Mouse (Mus musculus) liver, embryonic 15.5 days (tissue): Measurements from ENCODE around the gene Map3k6. TPM values are rescaled to one million over a fixed set of nuclear protein-coding genes. Genes with fewer than 3 reads are reported as not detected.

Source experiments
- ATAC-seq: fragments of 200-750 bp; cut with Nextera tagmentation; 2 replicates; pipeline ENCODE4 v1.8.0; 2017; ENCODE audit warnings: moderate number of reproducible peaks, mild to moderate bottlenecking, moderate library complexity; ENCODE audit not compliant: insufficient read depth
- H3K27ac ChIP-seq: fragments of 300-500 bp; sonication (generic); replicated peaks from 2 replicates; pipeline ENCODE4 v1.5.1; 2015; ENCODE audit warnings: mild to moderate bottlenecking, inconsistent platforms
- H3K27me3 ChIP-seq: fragments of 300-500 bp; sonication (generic); 2 replicates; pipeline ENCODE4 v1.6.1; 2015; ENCODE audit warnings: mild to moderate bottlenecking, inconsistent platforms
- H3K36me3 ChIP-seq: fragments of 300-500 bp; sonication (generic); replicated peaks from 2 replicates; pipeline ENCODE4 v1.6.1; 2015; ENCODE audit warnings: moderate library complexity, mild to moderate bottlenecking, inconsistent platforms
- H3K4me1 ChIP-seq: fragments of 300-500 bp; sonication (generic); replicated peaks from 2 replicates; pipeline ENCODE4 v1.6.1; 2015; ENCODE audit warnings: inconsistent platforms
- H3K4me2 ChIP-seq: fragments of 300-500 bp; sonication (generic); 2 replicates; pipeline ENCODE4 v1.6.1; 2015; ENCODE audit warnings: moderate library complexity, mild to moderate bottlenecking, inconsistent platforms
- H3K4me3 ChIP-seq: fragments of 300-500 bp; sonication (generic); replicated peaks from 2 replicates; pipeline ENCODE4 v1.5.1; 2015; ENCODE audit warnings: mild to moderate bottlenecking, inconsistent platforms
- H3K9ac ChIP-seq: fragments of 300-500 bp; sonication (generic); 2 replicates; pipeline ENCODE4 v1.6.1; 2015; ENCODE audit warnings: moderate library complexity, mild to moderate bottlenecking, inconsistent platforms
- H3K9me3 ChIP-seq: fragments of 300-500 bp; sonication (generic); replicated peaks from 2 replicates; pipeline ENCODE4 v1.6.1; 2016; ENCODE audit warnings: inconsistent platforms
- WGBS: fragments of 180-500 bp; shearing (Covaris S2); methylation state at CpG from one replicate; pipeline ENCODE4 v1.1.7; 2015; ENCODE audit warnings: mixed read lengths; ENCODE audit not compliant: insufficient replicate concordance; 5-methylcytosine and 5-hydroxymethylcytosine counted together
- polyA plus RNA-seq: library from polyadenylated mRNA; unstranded; fragments of >200 nt; fragmentation: Nextera tagmentation; extraction: Ambion mirVana; gene quantifications from 2 replicates; pipeline ENCODE4 v1.2.1, GENCODE M21; 2015

Map3k6 gene
- polyA plus RNA-seq, 1 experiment from 2014 or later, result 2.0 TPM

- peaks cover 1% of the 10 kb centered on the region; the same call in 1 of the 2 replicates for H3K36me3 ChIP-seq
- no peaks in the 10 kb centered on the region for H3K9me3 ChIP-seq
- ATAC-seq, result no peak
- H3K4me2 ChIP-seq, result no peak overlapping the region
- no peak overlapping the region for H3K9ac ChIP-seq
- H3K4me3 ChIP-seq, result no peak overlapping the region
- 74% methylated on average over 3 of the region's 3 CpGs for WGBS
- H3K27me3 ChIP-seq, result 0 out of 2 replicates have a peak, but pooled peaks cover 4% of the 10 kb centered on the region
- H3K4me1 ChIP-seq, result peaks cover 41% of the 10 kb centered on the region
- no peak overlapping the region for H3K27ac ChIP-seq
Measured at GRCm38 (mm10) chr4:133202254-133202653, 38.4 kb upstream of the Map3k6 start.

- no peak for ATAC-seq
- Histone ChIP-seq H3K9ac (no peak overlapping the region), H3K4me2 (no peak overlapping the region), H3K27me3 (peaks cover 16% of the 10 kb centered on the region), H3K4me3 (no peak overlapping the region), H3K4me1 (peaks cover 29% of the 10 kb centered on the region), H3K9me3 (no peaks in the 10 kb centered on the region), H3K27ac (no peak overlapping the region), H3K36me3 (no peaks in the 10 kb centered on the region)
- 51% methylated on average over 3 of the region's 3 CpGs for WGBS
Measured at GRCm38 (mm10) chr4:133203591-133203990, 37.0 kb upstream of the Map3k6 start.

DNA sequence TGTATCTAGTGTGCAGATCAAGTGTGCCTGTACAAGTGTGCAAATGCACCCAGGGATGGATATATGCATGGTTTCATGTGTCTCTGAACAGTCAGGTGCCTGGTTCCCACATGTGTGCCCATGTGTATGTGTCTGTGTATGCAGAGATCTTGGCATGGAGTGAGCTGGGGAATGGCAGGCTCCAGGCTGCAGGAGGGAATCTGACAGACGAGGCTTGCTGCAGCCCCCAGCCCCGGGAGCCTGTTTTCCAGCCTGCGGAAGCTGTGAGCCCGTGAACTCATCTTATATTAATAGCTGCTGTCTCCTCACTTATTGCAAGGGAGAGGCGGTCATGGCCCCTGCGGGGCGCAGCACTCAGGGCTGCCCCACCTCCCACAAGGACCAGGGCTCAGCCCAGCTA, 36.2 kb upstream of the Map3k6 start:
- ATAC-seq, result no peak
- peaks cover 23% of the 10 kb centered on the region for H3K4me1 ChIP-seq
- H3K4me2 ChIP-seq, result no peak overlapping the region
- no peak overlapping the region for H3K9ac ChIP-seq
- H3K27me3 ChIP-seq, result peaks cover 24% of the 10 kb centered on the region
- no peak overlapping the region for H3K27ac ChIP-seq
- H3K4me3 ChIP-seq, result no peak overlapping the region
- no peaks in the 10 kb centered on the region for H3K36me3 ChIP-seq
- WGBS, result 56% methylated on average over 7 of the region's 7 CpGs
- no peaks in the 10 kb centered on the region for H3K9me3 ChIP-seq

GRCm38 (mm10) chr4:133209366-133209765, 31.3 kb upstream of the Map3k6 start:
- 4% methylated on average over 11 of the region's 11 CpGs for WGBS
- no peaks in the 10 kb centered on the region for H3K9me3 ChIP-seq
- ATAC-seq, result no peak

DNA sequence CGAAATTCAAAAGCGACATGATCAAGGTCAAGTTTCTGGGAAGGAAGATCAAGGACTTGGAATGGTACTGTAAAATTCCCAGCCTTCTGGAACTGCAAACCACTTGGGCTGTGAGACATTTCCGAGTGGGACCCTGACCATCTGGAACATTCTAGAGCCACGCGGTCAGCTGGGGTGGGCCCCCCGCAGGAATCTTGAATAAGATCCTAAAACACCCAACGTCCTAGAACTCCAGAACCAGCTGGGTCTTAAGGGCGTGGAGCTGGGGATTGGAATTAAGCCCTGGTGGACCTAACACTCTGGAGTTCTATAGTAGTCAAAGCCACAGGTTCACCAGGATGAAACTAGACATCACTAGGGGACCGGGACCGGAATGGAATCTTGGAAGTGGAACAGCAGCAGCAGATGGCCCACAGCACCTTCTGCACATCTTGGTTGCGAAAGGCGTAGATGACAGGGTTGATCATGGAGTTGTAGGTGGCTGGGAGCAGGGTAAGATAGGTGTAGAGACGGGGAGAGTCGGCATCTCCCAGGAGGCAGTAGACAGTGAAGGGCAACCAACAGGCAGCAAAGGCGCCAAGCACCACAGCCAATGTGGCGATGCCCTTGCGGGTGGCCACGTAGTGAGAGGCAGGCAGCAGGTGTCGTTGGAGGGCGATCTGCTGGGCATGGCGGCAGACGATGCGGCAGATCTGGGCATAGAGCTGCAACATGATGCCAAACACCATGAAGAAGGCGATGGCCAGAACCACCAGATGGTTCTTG, 30.4 kb upstream of the Map3k6 start:
- H3K9ac ChIP-seq, result no peak overlapping the region
- no peak overlapping the region for H3K4me2 ChIP-seq
- H3K4me1 ChIP-seq, result peaks cover 19% of the 10 kb centered on the region
- ATAC-seq, result no peak
- H3K4me3 ChIP-seq, result no peak overlapping the region
- H3K27ac ChIP-seq, result no peak overlapping the region
- no peaks in the 10 kb centered on the region for H3K9me3 ChIP-seq
- H3K36me3 ChIP-seq, result no peaks in the 10 kb centered on the region
- peaks cover 78% of the 10 kb centered on the region for H3K27me3 ChIP-seq
- 84% methylated on average over 24 of the region's 24 CpGs for WGBS

More at GRCm38 (mm10) chr4:133209366-133209765, 31.3 kb upstream of the Map3k6 start:
- H3K4me2 ChIP-seq, result no peak overlapping the region
- H3K27ac ChIP-seq, result no peak overlapping the region
- no peak overlapping the region for H3K4me3 ChIP-seq
- H3K36me3 ChIP-seq, result no peaks in the 10 kb centered on the region
- H3K4me1 ChIP-seq, result peaks cover 21% of the 10 kb centered on the region
- peaks cover 72% of the 10 kb centered on the region for H3K27me3 ChIP-seq
- H3K9ac ChIP-seq, result no peak overlapping the region

GRCm38 (mm10) chr4:133210788-133211390, 29.7 kb upstream of the Map3k6 start:
- H3K27ac ChIP-seq, result no peak overlapping the region
- H3K4me1 ChIP-seq, result peaks cover 19% of the 10 kb centered on the region
- no peaks in the 10 kb centered on the region for H3K9me3 ChIP-seq
- H3K27me3 ChIP-seq, result peaks cover 85% of the 10 kb centered on the region
- no peak for ATAC-seq
- H3K4me3 ChIP-seq, result no peak overlapping the region
- no peak overlapping the region for H3K9ac ChIP-seq
- no peak overlapping the region; the same call in 1 of the 2 replicates for H3K4me2 ChIP-seq
- no peaks in the 10 kb centered on the region for H3K36me3 ChIP-seq
- 82% methylated on average over 19 of the region's 19 CpGs for WGBS

GRCm38 (mm10) chr4:133211751-133212561, 28.7 kb upstream of the Map3k6 start, which contains the start of the genes Cd164l2 and Gpr3:
Cd164l2 (plus strand) TSS chr4:133212131.
Gpr3 (minus strand) TSS chr4:133212536.
- Histone ChIP-seq H3K4me3 (peak within 1 kb of the TSS; percentile 62), H3K27me3 (peaks cover 85% of the 10 kb centered on the region), H3K4me1 (peaks cover 19% of the 10 kb centered on the region), H3K4me2 (peak within 1 kb of the TSS; percentile 88), H3K9me3 (no peaks in the 10 kb centered on the region), H3K9ac (0 out of 2 replicates have a peak within 1 kb of the TSS, but pooled peaks have one; percentile 11), H3K27ac (no peak within 1 kb of the TSS), H3K36me3 (no peaks in the 10 kb centered on the region)
- 4% methylated on average over 50 of the region's 52 CpGs for WGBS
- no peak for ATAC-seq

DNA sequence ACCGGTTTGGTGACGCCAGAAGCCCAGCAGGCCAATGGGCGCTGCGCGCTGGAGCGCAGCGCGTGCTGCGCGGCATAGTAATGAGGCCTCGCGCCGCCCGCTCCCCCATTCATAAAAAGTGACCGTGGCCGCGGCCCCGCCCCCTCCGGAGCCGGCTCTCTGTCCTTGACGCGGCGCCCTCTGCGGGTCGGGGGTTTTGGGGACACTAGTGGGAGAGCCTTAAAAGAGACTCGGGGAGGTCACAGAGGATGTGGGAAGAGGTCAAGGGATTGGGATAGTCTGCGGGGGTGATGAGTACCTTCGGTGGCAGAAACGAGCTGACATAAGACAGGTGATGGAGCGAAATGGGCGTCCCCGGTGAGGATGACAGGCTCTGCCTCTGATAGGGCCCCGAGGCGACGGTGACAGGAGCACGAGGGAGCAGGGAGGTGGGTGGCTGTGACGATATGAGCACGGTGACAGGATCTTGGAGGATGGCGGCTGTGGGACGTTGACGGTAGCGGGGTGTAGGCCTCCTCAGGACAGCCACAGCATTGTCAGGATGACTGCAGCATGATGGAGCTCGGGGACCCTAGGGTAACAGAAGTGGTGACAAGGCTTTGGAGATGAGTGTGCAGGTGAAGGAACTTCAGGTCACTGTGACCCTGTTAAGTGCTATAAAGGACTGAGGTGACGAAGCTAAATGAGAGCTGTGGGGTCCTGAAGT, 27.9 kb upstream of the Map3k6 start:
- no peak overlapping the region for H3K27ac ChIP-seq
- H3K4me3 ChIP-seq, result peak overlapping the region; percentile 62
- H3K36me3 ChIP-seq, result no peaks in the 10 kb centered on the region
- H3K4me1 ChIP-seq, result peaks cover 19% of the 10 kb centered on the region
- H3K4me2 ChIP-seq, result peak overlapping the region; percentile 88
- peaks cover 87% of the 10 kb centered on the region for H3K27me3 ChIP-seq
- peak; percentile 75 for ATAC-seq
- H3K9me3 ChIP-seq, result no peaks in the 10 kb centered on the region
- 2% methylated on average over 44 of the region's 44 CpGs for WGBS
- H3K9ac ChIP-seq, result no peak overlapping the region

- peak overlapping the region; percentile 88; the same call in 1 of the 2 replicates for H3K4me2 ChIP-seq
- H3K4me3 ChIP-seq, result 0 out of 2 replicates have a peak overlapping the region, but pooled peaks have one; percentile 62
- H3K9ac ChIP-seq, result no peak overlapping the region
- H3K9me3 ChIP-seq, result no peaks in the 10 kb centered on the region
- peaks cover 87% of the 10 kb centered on the region for H3K27me3 ChIP-seq
- peaks cover 19% of the 10 kb centered on the region for H3K4me1 ChIP-seq
- no peaks in the 10 kb centered on the region for H3K36me3 ChIP-seq
- no peak overlapping the region for H3K27ac ChIP-seq
- no peak for ATAC-seq
- 4% methylated on average over 9 of the region's 9 CpGs for WGBS
Measured at GRCm38 (mm10) chr4:133213268-133213590, 27.4 kb upstream of the Map3k6 start.

DNA sequence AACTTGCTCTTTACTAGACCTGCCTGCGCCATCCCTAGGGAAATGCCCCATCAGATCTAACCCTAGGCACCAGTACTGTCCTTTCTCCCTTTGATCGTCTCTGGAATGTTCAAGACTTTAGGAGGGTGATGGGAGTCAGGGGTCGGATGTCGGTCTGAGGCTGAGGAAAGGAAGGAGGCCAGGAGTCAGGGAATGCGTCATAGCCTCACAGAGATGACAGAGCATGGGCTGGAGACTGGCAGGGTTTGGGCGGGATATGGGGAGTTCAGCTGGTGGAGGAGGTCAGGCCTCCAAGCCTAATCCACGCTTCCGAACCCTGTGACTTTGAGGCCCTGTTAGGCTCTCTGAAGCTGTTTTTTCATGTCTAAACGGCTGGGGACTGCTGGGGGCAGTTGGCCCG, 27.0 kb upstream of the Map3k6 start:
- no peaks in the 10 kb centered on the region for H3K9me3 ChIP-seq
- H3K36me3 ChIP-seq, result no peaks in the 10 kb centered on the region
- no peak for ATAC-seq
- peaks cover 87% of the 10 kb centered on the region for H3K27me3 ChIP-seq
- peaks cover 19% of the 10 kb centered on the region for H3K4me1 ChIP-seq
- no peak overlapping the region for H3K27ac ChIP-seq
- H3K9ac ChIP-seq, result no peak overlapping the region
- H3K4me3 ChIP-seq, result no peak overlapping the region
- H3K4me2 ChIP-seq, result no peak overlapping the region
- WGBS, result 26% methylated on average over 10 of the region's 10 CpGs
